Comparison of ENCODE assay signal across 8 mouse cellular contexts in genomic region chr1:195092220-195092720, GRCm38 (mm10). TPM values are rescaled to one million over a fixed set of nuclear protein-coding genes. Genes with fewer than 3 reads are reported as not detected.
A peak's percentile ranks its signal among the peaks of the same experiment; 100 is the strongest.
DNase-seq lines count a peak whose midpoint lies in the region; ATAC-seq lines count a peak whose summit lies in the region.

Cd46 (minus strand) TSS chr1:195092249.

- ATAC-seq in cerebellum, adult (ENCODE audit: insufficient number of reproducible peaks, low FRiP score, low TSS enrichment) = peak; percentile 56; the same call in 1 of the 2 replicates
- peak; percentile 95 for ATAC-seq in forebrain, embryonic 16.5 days
- peak; percentile 93 for ATAC-seq in hindbrain, embryonic 12.5 days (ENCODE audit: low FRiP score)
- ATAC-seq in megakaryocyte-erythroid progenitor cell, adult 5-6 weeks (replicated peaks; ENCODE audit: low FRiP score, low TSS enrichment, poor library complexity, severe bottlenecking) = peak; percentile 97

- WGBS in forebrain, embryonic 16.5 days = 2% methylated on average over 14 of the region's 14 CpGs
- 3% methylated on average over 14 of the region's 14 CpGs for WGBS in hindbrain, embryonic 12.5 days

- H3K27ac ChIP-seq in forebrain, embryonic 16.5 days (ENCODE audit: low read length) = no peak within 1 kb of the TSS
- H3K27ac ChIP-seq in hindbrain, embryonic 12.5 days = 0 out of 2 replicates have a peak within 1 kb of the TSS, but pooled peaks have one; percentile 7

- H3K9me3 ChIP-seq in forebrain, embryonic 16.5 days (ENCODE audit: control insufficient read depth, low read length) = no peaks in the 10 kb centered on the region
- H3K9me3 ChIP-seq in hindbrain, embryonic 12.5 days (replicated peaks) = no peaks in the 10 kb centered on the region

- H3K4me3 ChIP-seq in forebrain, embryonic 16.5 days (replicated peaks; ENCODE audit: low read length) = peak within 1 kb of the TSS; percentile 37
- H3K4me3 ChIP-seq in hindbrain, embryonic 12.5 days = peak within 1 kb of the TSS; percentile 32

- H3K36me3 ChIP-seq in forebrain, embryonic 16.5 days (ENCODE audit: control insufficient read depth, insufficient read depth) = peaks cover 3% of the 10 kb centered on the region; the same call in 1 of the 2 replicates
- H3K36me3 ChIP-seq in hindbrain, embryonic 12.5 days = peaks cover 7% of the 10 kb centered on the region; the same call in 1 of the 2 replicates

- H3K4me2 ChIP-seq in forebrain, embryonic 16.5 days (ENCODE audit: low read length) = peak within 1 kb of the TSS; percentile 52
- H3K4me2 ChIP-seq in hindbrain, embryonic 12.5 days (replicated peaks) = peak within 1 kb of the TSS; percentile 58

- DNase-seq in cerebellum, adult 8-10 months = no peak
- DNase-seq in cerebellum, adult 18-20 months = peak; percentile 22 to 28
- peak; percentile 16 to 20 for DNase-seq in layer of hippocampus, postnatal 36 days
- peak; percentile 42 to 61 for DNase-seq in spleen, adult 18-20 months

- peak within 1 kb of the TSS; percentile 6; the same call in 1 of the 2 replicates for H3K9ac ChIP-seq in forebrain, embryonic 16.5 days (replicated peaks; ENCODE audit: low read depth, low read length)
- H3K9ac ChIP-seq in hindbrain, embryonic 12.5 days = peak within 1 kb of the TSS; percentile 51

- no peaks in the 10 kb centered on the region for H3K27me3 ChIP-seq in forebrain, embryonic 16.5 days (replicated peaks; ENCODE audit: control insufficient read depth, insufficient read depth, low read length)
- no peaks in the 10 kb centered on the region for H3K27me3 ChIP-seq in hindbrain, embryonic 12.5 days

- H3K4me1 ChIP-seq in forebrain, embryonic 16.5 days (replicated peaks; ENCODE audit: control insufficient read depth, insufficient read depth, low read length) = peaks cover 8% of the 10 kb centered on the region
- peaks cover 9% of the 10 kb centered on the region for H3K4me1 ChIP-seq in hindbrain, embryonic 12.5 days

RNA-seq across cellular contexts. Expression of gene Cd46, which starts in this region (rescaled TPM):
- 1.5 and 2.1 TPM in 2 replicates for polyA plus RNA-seq in forebrain, embryonic 16.5 days (2015; fragmentation: Nextera tagmentation; extraction: Ambion mirVana)
- 1.1 and 1.2 TPM in 2 replicates for polyA plus RNA-seq in hindbrain, embryonic 12.5 days (2016; fragmentation: Nextera tagmentation; extraction: Ambion mirVana)
- 1 to 10 TPM; 3.9 to 4.9 TPM for total RNA-seq in layer of hippocampus, postnatal 36 days (2021)
- 3.1 and 3.6 TPM in 2 replicates for total RNA-seq in megakaryocyte-erythroid progenitor cell, adult 5-6 weeks (2014; fragmentation: Nextera tagmentation)
- 0.56 and 0.88 TPM in 2 replicates for total RNA-seq in megakaryocyte-erythroid progenitor cell, adult 5-6 weeks (2017)
